Mouse (Mus musculus) liver, adult 2 months (tissue): Measurements from ENCODE around the gene Aipl1.

Source experiments
- CTCF ChIP-seq: fragments of 200-500 bp; IDR thresholded peaks from 2 replicates; pipeline ENCODE4 v1.5.1; 2011; ENCODE audit warnings: low read depth, low read length, control low read depth
- POLR2A ChIP-seq: fragments of 200-500 bp; IDR thresholded peaks from 2 replicates; pipeline ENCODE4 v1.6.1; 2011; ENCODE audit warnings: low read length, control low read depth; ENCODE audit not compliant: insufficient read depth; ENCODE audit errors: extremely low read depth

- TF ChIP-seq CTCF (no peak), POLR2A (no peak)
Observed at GRCm38 (mm10) chr11:72003171-72003570, 34.1 kb downstream of the Aipl1 start.
